Mouse (Mus musculus): ENCODE results near the gene Zfp59.
"Not testable (repeated sequence)": the region's sequence is repeated elsewhere in the genome, so short reads cannot be mapped to it uniquely, and the experiment has no call there.

- TF ChIP-seq CTCF, POLR2A (IDR thresholded peaks at IDR 0.05; ENCODE audit: insufficient read depth, low read depth, low read length): not testable (repeated sequence)
Observed at GRCm38 (mm10) chr7:27862578-27862977, 24.2 kb downstream of the Zfp59 start.
